Mouse (Mus musculus) stomach, postnatal 0 days (tissue): ENCODE results near the gene Aldh1l1.

Source experiments
- CTCF ChIP-seq: IDR thresholded peaks from 2 replicates; pipeline ENCODE4 v1.5.1; 2016; ENCODE audit warnings: antibody characterized with exemption, low read depth, mild to moderate bottlenecking, moderate library complexity
- EP300 ChIP-seq: optimal IDR thresholded peaks from 2 replicates; pipeline ENCODE3; 2016; ENCODE audit warnings: antibody characterized with exemption

DNA sequence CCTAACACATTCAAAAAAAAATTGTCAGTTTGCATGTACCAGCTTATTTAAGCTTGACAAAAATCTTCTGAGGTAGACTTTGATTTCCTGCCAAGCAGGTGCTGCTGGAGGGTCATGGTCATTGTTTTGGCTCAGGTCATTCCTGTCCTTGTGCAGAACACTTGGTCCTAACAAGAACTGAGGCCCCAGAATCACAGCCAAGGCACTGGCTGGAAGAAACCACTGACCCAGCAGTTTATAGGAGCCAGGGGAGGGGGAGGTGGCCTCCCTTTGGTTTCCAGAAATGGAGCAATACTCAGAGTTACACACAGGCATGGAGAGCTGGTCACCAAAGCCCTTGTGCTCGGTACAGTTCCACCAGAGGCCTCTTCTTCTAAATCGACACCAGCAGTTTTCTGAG is 96.1 kb downstream of the Aldh1l1 start:
- TF ChIP-seq CTCF = no peak
- no peak for TF ChIP-seq EP300
